Mouse (Mus musculus): ENCODE data around the gene Cyp24a1. TPM values are rescaled to one million over a fixed set of nuclear protein-coding genes. Genes with fewer than 3 reads are reported as not detected.

The Cyp24a1 gene
- total RNA-seq, 1 experiment from 2014 or later: not detected

- no peak for DNase-seq
Observed at GRCm38 (mm10) chr2:170436204-170436603, 60.7 kb downstream of the Cyp24a1 start.

Other genes with a start within 250 kb of the Cyp24a1 start
- 0.33 TPM in 1 of 2 replicates, not detected in the other for gene Bcas1, start 69.3 kb downstream of the Cyp24a1 start, total RNA-seq (2021)
- gene Pfdn4, start 717 bp downstream of the Cyp24a1 start, total RNA-seq (2021): 23.3 and 23.9 TPM in 2 replicates
- not detected in 2 replicates for gene 4930470P17Rik, start 104.9 kb upstream of the Cyp24a1 start, total RNA-seq (2021)
- 0.58 TPM in 1 of 2 replicates, not detected in the other for gene Dok5, start 234.7 kb upstream of the Cyp24a1 start, total RNA-seq (2021)

All from adrenal gland, postnatal 25 days (tissue).